Mouse (Mus musculus): ENCODE measurements around the gene Sfn.

The Sfn gene

DNA sequence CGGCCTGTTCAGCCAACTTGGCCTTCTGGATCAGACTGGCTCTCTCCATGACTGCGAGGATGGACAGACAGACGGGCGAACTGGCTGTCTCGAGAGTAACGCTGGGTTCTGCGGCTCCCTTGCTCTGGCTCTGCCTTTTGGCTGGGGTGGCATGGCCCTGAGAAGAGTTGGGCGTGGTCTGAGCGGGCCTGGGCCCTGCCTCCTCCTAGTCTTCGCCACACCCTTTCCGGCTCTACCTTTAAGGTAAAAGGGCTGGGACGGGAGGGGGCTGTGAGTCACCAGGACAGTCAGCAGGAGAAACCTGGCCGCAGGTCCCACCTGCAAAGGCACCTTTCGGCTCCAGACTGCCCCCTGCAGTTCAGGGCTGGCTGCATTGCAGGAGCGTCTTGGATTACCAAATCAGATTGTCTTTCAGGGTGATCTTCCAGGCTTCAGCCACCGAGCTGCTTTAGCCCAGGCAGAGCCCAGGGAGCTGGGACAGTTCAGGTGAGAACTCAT, at the start of gene Sfn:
Gene Sfn, minus strand, starts transcription at position 448 of the 498 bp plus-strand sequence.
- TF ChIP-seq GATA4 (IDR thresholded peaks at IDR 0.05; ENCODE audit: insufficient replicate concordance, low read length), result no peak

DNA sequence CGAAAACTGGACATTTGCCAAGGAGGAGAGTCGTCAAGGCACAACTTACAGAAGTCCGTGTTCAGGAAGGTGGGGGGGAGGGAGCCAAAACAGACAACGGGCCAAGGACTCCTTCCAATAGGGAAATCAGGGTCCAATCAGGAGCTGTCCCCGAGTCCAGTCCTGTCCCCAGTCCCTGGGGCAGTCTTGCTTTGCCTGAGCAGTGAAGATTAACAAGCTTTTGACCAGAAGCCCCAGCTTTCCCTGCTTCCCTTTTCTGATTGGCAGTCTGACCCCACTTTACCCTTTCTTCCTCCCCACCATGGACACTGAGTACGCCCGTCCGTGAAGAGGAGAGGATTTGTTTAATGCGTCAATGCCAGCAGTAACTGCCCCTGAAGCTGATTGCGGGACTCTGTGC, 49.5 kb upstream of the Sfn start:
- TF ChIP-seq GATA4 (IDR thresholded peaks at IDR 0.05; ENCODE audit: insufficient replicate concordance, low read length), result no peak

DNA sequence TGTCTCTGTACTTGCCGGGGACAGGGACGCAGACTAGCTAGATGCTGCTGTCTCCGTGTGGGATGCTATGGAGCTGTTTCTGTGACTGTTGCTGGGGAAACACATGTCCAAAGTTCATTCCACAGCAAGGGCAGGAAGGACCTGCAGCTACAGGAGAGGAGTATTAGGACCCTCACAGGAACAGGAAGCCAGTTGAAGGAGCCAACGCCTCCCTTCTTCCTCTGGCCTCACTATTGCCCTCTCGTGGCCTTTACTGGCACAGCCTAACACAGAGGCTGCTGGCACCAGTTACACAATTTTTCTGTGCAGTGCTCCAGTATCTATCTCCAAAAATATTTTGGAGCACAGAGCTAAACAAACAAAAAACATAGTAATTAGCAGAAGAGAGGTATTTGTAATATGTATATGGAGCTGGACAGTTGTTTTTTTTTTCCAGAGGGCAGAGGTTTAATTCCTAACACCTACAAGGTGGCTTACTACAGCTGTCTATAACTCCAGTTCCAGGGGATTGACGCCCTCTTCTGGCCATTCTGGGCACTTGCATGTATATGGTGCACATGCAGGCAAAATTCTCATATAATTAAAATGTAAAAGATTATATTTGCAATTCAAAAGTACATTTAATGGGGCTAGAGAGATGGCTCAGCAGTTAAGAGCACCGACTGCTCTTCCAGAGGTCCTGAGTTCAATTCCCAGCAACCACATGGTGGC, 48.2 kb upstream of the Sfn start, which contains the start of gene Zdhhc18:
Gene Zdhhc18, minus strand, starts transcription at position 166 of the 711 bp plus-strand sequence.
- no peak for TF ChIP-seq GATA4 (IDR thresholded peaks at IDR 0.05; ENCODE audit: insufficient replicate concordance, low read length)

DNA sequence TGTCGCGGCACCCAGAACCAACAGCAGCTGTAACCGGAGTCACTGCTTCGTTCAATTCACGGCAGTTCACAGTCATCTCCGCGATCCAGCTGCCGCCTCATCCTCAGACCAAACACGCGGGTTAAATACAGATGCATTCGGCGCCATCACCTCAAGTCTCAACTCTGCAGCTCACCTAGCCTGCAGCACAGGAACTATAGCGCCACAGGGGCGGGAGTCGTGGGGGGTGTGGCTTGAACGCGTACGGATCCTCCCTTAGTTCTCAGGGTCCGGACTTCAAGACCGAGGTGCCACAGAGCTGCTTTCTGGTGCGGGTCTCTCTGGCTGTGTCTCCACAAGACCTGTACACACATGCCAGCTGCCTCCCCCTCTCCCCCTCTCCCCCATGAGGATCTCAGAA, 43.7 kb upstream of the Sfn start:
- no peak for TF ChIP-seq GATA4 (IDR thresholded peaks at IDR 0.05; ENCODE audit: insufficient replicate concordance, low read length)

DNA sequence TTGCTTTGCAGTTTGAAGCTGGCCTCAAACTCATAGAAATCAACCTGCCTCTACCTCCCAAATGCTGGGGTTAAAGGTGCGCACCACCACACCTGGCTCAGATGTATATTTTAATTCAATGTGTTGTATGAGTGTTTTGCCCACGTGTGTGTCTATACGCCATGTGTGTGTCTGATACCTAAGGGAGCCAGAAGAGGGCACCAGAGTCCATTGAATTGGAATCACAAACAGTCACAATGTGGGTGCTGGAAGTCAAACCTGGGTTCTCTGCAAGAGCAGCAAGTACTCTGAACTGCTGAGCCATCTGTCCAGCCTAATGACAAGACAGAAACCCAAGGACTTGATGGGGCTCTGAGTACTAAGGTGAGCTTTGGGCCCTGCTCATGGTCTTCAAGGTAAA, 43.2 kb upstream of the Sfn start:
- no peak for TF ChIP-seq GATA4 (IDR thresholded peaks at IDR 0.05; ENCODE audit: insufficient replicate concordance, low read length)

DNA sequence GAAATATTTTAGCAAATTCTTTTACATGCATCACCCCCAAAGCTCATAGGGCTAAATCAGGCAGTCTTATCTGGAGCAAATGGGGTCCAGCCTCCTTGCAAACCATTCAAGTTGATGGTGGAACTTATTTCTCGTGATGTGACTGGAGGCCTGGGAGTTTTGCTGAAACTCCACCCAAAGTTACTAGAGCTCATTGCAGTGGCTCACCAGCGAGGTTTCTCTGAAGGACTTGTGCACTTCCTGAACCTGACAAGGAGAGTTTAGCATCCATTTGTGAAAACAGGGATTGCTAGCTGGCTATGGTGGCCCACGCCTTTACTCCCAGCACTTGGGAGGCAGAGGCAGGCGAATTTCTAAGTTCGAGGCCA, 32.1 kb upstream of the Sfn start:
- TF ChIP-seq GATA4 (IDR thresholded peaks at IDR 0.05; ENCODE audit: insufficient replicate concordance, low read length), result no peak

DNA sequence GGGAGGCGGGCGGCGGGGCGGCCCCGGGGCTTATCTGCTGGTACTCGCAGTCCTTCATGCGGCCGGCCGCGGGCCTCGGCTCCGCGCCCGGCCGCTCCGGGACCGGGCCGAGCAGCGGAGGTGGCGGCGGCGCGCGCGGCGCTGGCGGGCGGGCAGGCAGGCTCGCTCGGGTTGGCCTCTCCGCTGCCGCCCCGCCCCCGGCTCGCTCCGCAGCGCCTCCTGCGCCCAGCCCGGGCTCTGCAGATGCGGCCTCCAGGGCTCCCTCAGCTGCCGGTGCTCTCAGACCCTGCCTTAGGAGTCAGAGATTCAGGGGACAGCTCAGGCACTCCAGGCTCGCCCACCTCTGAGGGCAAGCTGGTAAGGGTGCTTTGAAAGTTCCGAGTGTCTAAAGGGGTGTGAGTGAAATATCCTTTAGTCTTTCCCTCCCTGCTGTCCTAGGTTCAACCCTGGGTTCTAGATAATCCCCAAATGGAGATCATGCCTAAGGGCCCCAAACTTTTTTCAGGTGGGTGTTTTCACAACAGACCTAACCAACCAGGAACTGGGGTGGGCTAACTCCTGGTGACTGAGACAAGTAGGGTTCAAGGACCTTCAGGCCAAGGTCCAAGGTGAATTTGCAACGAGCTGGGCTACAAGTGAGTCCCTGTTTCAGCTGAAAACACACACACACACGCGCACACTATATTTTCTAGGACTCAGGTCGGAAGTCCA, 31.5 kb upstream of the Sfn start:
- no peak for TF ChIP-seq GATA4 (IDR thresholded peaks at IDR 0.05; ENCODE audit: insufficient replicate concordance, low read length)

DNA sequence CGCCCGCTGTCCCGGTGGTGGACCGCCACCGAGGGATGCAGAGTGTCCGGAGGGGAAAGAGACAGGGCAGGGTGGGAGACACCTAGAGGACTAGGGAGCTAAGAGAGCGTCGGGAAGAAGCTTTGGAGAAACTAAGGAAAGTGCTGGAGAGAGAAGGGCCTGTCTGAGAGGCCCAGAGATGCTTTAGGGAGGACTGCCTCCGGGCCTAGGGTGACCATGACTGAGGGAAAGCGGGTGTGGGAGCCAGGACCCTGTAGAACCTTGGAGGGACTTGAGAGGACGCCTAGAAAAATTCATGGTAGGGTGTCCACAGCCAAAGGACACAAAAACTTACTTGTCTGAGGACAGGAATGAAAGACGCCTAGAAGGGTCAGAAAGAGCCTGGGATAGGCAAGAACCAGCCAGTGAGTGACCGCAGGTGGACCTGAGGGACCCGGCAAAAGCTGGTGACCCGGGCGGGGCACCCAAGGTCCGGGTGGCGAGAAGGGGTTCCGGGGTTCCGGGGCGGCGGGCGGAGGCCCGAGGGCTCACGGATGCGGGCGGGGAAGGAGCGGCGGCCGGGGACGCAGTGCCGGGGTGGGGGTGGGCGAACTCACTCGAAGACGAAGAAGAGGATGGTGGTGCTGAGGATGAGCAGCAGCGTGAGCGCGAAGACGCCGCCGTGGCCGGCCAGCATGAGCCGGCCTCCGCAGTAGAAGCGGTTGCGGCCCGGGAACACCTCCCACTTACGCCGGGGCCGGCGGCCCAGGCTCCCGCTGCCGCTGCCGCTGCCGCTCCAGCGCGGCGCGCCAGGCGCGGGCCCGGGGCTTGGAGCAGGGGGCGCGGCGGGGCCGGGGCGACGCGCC, 30.7 kb upstream of the Sfn start:
- TF ChIP-seq GATA4 (IDR thresholded peaks at IDR 0.05; ENCODE audit: insufficient replicate concordance, low read length), result no peak

DNA sequence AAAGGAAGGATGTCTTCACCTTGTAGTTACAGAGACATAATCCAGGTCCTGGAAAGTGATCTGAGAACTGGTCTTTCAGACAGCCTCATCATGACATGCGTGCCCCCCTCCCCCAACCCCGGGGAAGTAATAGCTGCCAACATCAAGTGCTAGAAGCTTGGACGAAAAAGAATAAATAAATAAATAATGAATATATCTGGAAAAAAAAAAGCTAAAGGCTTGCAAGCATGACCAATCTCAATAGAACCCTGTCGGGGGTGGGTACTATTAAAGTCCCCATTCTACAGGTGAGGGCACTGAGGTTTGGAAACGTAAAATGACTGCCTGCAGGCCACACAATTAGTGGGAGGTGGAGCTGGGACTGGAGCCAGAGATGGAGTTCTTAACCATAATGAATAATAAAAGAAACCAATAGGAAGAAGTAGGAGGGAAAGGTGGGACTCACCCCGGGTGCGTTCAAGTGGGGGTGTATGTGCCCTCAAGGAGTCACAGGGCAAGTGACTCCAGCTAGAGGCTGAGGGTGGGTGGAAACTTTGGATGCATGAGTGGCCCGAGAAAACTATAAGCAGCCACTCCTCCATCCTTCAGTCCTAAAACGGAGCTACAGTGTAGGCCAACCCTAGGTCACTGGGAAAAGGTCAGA, 29.9 kb upstream of the Sfn start:
- no peak for TF ChIP-seq GATA4 (IDR thresholded peaks at IDR 0.05; ENCODE audit: insufficient replicate concordance, low read length)

DNA sequence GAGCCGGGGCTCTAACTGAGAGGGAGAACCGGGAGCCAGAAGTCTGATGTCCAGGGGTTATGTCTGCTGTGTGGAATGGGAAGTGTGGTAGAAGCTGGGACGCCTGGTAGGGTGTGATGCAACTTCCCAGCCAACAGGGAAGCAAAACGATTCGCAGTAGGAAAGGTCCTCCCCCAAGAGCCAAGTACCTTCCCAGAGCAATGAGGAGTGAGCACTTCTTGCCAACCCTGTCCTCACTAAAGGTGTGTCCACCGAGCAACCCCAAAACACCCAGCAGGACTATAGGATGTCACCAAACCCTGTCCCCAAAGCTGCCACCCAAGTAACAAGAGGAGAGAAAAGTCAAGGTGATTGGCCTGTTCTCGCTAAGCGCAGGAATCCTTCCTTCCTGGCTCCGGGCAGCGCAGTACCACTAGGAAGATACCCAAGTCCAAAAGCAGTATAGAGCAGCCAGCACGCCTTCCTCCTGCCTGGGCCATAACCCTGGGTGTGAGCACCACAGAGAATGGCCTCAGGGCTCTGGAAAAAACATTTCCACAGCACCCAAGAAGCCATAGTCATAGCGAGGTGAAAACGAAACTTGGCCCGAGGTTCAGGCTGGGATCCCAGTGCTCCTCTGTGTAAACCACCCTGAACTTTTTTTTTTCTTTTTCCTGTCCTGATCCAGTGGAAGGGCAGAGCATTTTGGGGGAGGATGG, 29.3 kb upstream of the Sfn start:
- TF ChIP-seq GATA4 (IDR thresholded peaks at IDR 0.05; ENCODE audit: insufficient replicate concordance, low read length), result no peak

DNA sequence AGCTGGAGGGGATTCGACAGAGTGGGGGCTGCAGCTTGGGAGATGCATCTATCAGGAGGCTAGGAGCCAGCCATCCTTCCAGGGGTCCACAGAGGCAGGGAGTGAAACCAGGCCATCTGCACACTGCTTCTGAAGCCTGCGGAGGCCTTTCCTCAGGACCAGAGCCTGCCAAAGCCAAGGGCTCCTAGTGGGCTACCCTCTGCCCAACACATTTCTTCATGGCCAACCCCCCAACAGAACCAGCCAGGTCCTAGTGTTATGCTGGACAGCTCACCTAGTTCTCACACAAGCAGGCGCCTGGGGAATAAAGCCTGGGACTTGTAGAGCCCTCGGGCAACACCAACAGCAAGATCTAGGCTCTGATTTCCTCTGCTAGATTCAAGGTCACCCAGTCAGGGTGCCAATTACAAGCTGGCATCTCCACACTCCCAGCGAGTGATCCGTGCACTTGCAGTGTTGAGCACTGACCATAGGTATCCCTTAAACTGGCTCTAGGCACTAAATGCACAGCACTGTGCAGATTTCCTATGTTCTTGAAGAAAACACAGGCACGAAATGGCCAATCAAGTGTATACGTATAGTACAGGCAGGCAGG, 28.5 kb upstream of the Sfn start:
- TF ChIP-seq GATA4 (IDR thresholded peaks at IDR 0.05; ENCODE audit: insufficient replicate concordance, low read length), result no peak

DNA sequence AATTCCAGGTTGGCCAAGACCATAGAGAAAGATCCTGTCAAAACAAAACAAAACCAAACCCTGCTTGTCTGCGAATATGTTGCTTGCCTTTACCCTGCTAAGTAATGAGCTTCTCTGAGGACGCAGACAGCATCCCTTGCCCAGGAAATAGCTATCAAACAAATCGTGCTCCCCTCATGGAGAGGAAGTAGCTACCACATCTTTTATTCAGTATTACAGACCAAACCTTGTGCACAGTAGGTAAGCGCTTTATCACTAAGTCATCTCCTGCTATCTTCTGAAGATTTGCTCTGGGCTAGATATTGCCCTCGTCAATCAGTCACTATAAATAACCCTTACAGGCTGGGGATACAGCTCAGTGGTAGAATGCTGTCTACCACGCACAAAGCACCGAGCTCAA, 27.2 kb upstream of the Sfn start:
- TF ChIP-seq GATA4 (IDR thresholded peaks at IDR 0.05; ENCODE audit: insufficient replicate concordance, low read length), result no peak

DNA sequence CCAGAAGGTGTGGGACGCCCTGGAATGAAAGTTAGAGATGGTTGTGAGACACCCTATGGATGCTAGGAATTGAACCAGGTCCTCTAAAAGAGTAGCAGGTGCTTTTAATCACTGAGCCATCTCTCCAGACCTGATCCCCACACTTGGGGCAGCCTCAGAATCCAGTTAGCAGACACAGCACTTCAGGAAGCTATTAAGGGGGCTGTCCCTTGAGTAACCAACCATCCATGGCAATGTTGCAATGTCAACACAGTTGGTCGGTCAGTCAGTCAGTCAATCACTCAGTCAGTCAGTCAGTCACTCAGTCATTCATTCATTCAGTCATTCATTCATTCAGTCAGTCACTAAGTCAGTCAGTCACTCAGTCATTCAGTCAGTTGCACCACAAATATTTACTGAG, 26.5 kb upstream of the Sfn start:
- TF ChIP-seq GATA4 (IDR thresholded peaks at IDR 0.05; ENCODE audit: insufficient replicate concordance, low read length), result no peak

DNA sequence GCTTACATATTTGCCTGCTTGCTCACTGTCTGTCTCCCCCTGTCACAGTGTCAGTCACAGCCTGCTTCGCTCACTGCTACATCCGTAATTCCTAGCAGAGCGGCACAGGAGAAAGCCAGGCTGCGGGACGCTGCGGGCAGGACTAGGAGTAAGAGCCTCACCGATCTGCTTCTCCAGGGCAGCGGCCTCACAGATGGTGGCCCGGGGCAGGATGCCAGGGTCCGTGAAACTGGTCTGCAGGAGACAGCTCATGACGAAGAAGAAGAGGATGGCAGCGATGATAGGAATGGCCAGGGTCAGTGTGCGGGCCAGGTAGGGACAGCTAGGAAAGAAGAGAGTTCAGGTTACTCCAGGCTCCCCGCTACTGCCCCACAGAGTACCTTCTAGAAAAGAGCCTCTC, 25.1 kb upstream of the Sfn start:
- TF ChIP-seq GATA4 (IDR thresholded peaks at IDR 0.05; ENCODE audit: insufficient replicate concordance, low read length), result no peak
